Mouse (Mus musculus) kidney, embryonic 14.5 days (tissue): ENCODE data around the gene Gpr152. TPM values are rescaled to one million over a fixed set of nuclear protein-coding genes. Genes with fewer than 3 reads are reported as not detected.
"Not testable (repeated sequence)": the region's sequence is repeated elsewhere in the genome, so short reads cannot be mapped to it uniquely, and the experiment has no call there.

ENCODE experiments used
- ATAC-seq: fragments of 200-750 bp; cut with Nextera tagmentation; 2 replicates; pipeline ENCODE4 v1.8.0; 2017; ENCODE audit warnings: moderate number of reproducible peaks, mild to moderate bottlenecking, moderate TSS enrichment, moderate library complexity; ENCODE audit not compliant: low FRiP score, low TSS enrichment
- H3K27ac ChIP-seq: fragments of 300-500 bp; sonication (generic); 2 replicates; pipeline ENCODE4 v1.5.1; 2014; ENCODE audit warnings: low read depth, mild to moderate bottlenecking, low read length, moderate library complexity, mixed read lengths
- H3K27me3 ChIP-seq: fragments of 300-500 bp; sonication (generic); 2 replicates; pipeline ENCODE4 v1.6.1; 2014; ENCODE audit warnings: mild to moderate bottlenecking, low read length; ENCODE audit not compliant: control insufficient read depth, insufficient read depth
- H3K36me3 ChIP-seq: fragments of 300-500 bp; sonication (generic); 2 replicates; pipeline ENCODE4 v1.6.1; 2014; ENCODE audit warnings: low read length, mixed read lengths; ENCODE audit not compliant: control insufficient read depth, insufficient read depth
- H3K4me1 ChIP-seq: fragments of 300-500 bp; sonication (generic); 2 replicates; pipeline ENCODE4 v1.6.1; 2014; ENCODE audit warnings: low read length, mixed read lengths; ENCODE audit not compliant: control insufficient read depth, insufficient read depth
- H3K4me2 ChIP-seq: fragments of 300-500 bp; sonication (generic); replicated peaks from 2 replicates; pipeline ENCODE4 v1.6.1; 2014; ENCODE audit warnings: low read depth, mild to moderate bottlenecking, low read length
- H3K4me3 ChIP-seq: fragments of 300-500 bp; sonication (generic); 2 replicates; pipeline ENCODE4 v1.5.1; 2014; ENCODE audit warnings: mild to moderate bottlenecking, low read length
- H3K9ac ChIP-seq: fragments of 300-500 bp; sonication (generic); 2 replicates; pipeline ENCODE4 v1.6.1; 2014; ENCODE audit warnings: low read depth, mild to moderate bottlenecking, low read length, moderate library complexity
- H3K9me3 ChIP-seq: fragments of 300-500 bp; sonication (generic); 2 replicates; pipeline ENCODE4 v1.6.1; 2016; ENCODE audit warnings: low read length; ENCODE audit not compliant: control insufficient read depth
- WGBS: fragments of 180-500 bp; shearing (Covaris S2); extraction: QIAGEN DNeasy Blood & Tissue Kit; methylation state at CpG from one replicate; pipeline ENCODE4 v1.1.7; 2014; 5-methylcytosine and 5-hydroxymethylcytosine counted together
- polyA plus RNA-seq: library from polyadenylated mRNA; unstranded; fragments of >200 nt; fragmentation: Nextera tagmentation; extraction: Ambion mirVana; gene quantifications from 2 replicates; pipeline ENCODE4 v1.2.1, GENCODE M21; 2014

The Gpr152 gene
- polyA plus RNA-seq, 1 experiment from 2014 or later: not detected

DNA sequence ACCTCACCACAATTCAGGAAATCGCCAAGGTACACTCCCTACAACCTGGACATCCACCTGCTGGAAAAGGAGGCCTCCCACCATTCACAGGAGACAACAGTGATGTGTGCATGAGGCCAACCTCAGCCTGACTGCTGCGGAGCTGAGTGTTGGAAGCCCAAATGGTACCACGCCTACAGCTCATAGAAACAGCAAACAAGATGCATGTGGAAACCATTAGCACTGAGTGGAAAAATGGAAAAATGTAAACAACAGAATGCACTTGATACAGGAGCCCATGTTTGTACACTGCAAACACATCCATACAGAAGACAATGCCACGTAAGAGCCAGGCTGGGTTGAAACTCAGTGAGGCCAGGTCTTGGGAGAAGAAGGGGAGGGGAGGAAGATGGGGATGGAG is 15.2 kb upstream of the Gpr152 start:
- Histone ChIP-seq H3K27me3 (no peaks in the 10 kb centered on the region), H3K27ac (no peak overlapping the region), H3K36me3 (peaks cover 14% of the 10 kb centered on the region), H3K9me3 (no peaks in the 10 kb centered on the region), H3K9ac (no peak overlapping the region), H3K4me2 (no peak overlapping the region), H3K4me1 (peaks cover 8% of the 10 kb centered on the region; the same call in 1 of the 2 replicates), H3K4me3 (no peak overlapping the region)
- ATAC-seq: no peak
- 69% methylated on average over 4 of the region's 4 CpGs for WGBS

DNA sequence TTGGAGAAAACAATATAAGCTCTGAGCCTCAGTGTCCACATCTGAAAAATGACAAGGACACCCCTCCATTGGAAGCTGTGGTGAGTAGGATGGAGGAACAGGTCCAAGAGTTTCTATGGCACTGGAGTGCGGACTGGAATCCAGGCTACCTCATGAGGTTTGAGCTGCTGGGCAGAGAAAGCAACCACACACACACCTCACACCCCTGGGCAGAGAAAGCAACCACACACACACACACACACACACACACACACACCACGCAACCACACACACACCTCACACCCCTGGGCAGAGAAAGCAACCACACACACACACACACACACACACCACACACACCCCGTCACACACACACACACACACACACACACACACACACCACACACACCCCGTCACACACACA is 14.3 kb upstream of the Gpr152 start:
- H3K4me3 ChIP-seq: peak overlapping the region; percentile 88
- H3K27me3 ChIP-seq, H3K4me1 ChIP-seq, H3K9me3 ChIP-seq, H3K27ac ChIP-seq: not testable (repeated sequence)
- ATAC-seq: peak; percentile 39
- peak overlapping the region; percentile 45 for H3K9ac ChIP-seq
- 18% methylated on average over 4 of the region's 4 CpGs for WGBS
- peak overlapping the region; percentile 42 for H3K4me2 ChIP-seq
- peaks cover 23% of the 10 kb centered on the region for H3K36me3 ChIP-seq

DNA sequence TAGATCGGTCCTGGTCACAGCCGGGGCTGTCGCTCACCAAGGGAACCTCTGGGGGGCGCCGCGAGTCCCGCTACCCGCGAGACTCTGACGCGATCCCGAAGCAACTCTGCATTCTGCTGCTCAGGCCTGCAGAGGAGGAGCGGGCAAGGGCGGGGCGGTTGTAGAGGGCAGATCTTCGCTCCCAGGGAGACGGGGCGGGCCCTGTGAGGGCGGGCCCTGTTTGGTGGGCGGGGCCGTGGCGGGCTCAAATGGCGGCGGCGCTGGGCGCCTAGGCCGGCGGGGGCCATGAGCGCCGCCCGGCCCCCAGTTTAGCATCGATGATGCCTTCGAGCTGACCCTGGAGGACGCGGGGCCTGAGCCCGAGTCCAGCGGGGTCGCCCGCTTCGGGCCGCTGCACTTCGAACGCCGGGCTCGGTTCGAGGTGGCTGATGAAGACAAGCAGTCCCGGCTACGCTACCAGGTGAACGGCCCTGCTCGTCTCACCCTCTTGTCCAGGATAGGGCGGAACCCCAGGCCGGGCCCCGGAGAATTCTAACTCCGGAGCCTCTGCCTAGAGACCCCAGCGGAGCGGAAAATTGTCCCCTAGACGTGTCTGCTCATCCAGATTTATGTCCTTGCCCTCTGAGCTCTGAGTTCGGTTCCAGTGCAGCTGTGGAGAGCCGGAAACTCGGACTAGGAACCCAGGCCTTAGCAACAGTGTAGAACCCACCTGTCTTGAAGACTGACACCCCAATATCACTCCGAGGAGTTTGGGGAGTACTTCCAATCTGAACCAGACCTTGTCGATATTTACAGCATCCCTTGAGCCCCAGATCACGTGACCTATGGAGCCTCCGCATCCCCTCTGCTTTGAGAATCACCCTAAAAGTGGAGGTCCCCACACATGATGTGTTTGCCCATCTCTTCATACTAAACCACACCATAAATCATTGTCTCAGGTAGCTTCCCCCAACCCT is 13.6 kb upstream of the Gpr152 start, which contains the start of gene Aip:
TSS of gene Aip (minus strand) at position 118 of the 956 bp plus-strand sequence.
- WGBS: 2% methylated on average over 63 of the region's 64 CpGs
- Histone ChIP-seq H3K4me3 (peak within 1 kb of the TSS; percentile 88), H3K4me2 (peak within 1 kb of the TSS; percentile 81)

GRCm38 (mm10) chr19:4126759-4127495 is 12.7 kb upstream of the Gpr152 start:
- Histone ChIP-seq H3K27me3 (no peaks in the 10 kb centered on the region), H3K4me2 (peak overlapping the region; percentile 81), H3K9me3 (no peaks in the 10 kb centered on the region), H3K4me1 (peaks cover 8% of the 10 kb centered on the region; the same call in 1 of the 2 replicates), H3K27ac (no peak overlapping the region), H3K9ac (peak overlapping the region; percentile 87; the same call in 1 of the 2 replicates), H3K36me3 (peaks cover 35% of the 10 kb centered on the region), H3K4me3 (peak overlapping the region; percentile 88)
- ATAC-seq: no peak
- 61% methylated on average over 7 of the region's 7 CpGs for WGBS

More for the DNA sequence above, 13.6 kb upstream of the Gpr152 start, which contains the start of gene Aip:
- peaks cover 8% of the 10 kb centered on the region; the same call in 1 of the 2 replicates for H3K4me1 ChIP-seq
- H3K9me3 ChIP-seq: no peaks in the 10 kb centered on the region
- H3K9ac ChIP-seq: peak within 1 kb of the TSS; percentile 87
- H3K27ac ChIP-seq: peak within 1 kb of the TSS; percentile 47; the same call in 1 of the 2 replicates
- peak; percentile 96 for ATAC-seq
- peaks cover 26% of the 10 kb centered on the region for H3K36me3 ChIP-seq
- no peaks in the 10 kb centered on the region for H3K27me3 ChIP-seq

GRCm38 (mm10) chr19:4129462-4129861 is 10.1 kb upstream of the Gpr152 start:
- Histone ChIP-seq H3K36me3 (peaks cover 46% of the 10 kb centered on the region), H3K9ac (no peak overlapping the region), H3K9me3 (no peaks in the 10 kb centered on the region), H3K27me3 (no peaks in the 10 kb centered on the region), H3K4me2 (no peak overlapping the region), H3K4me1 (peaks cover 8% of the 10 kb centered on the region; the same call in 1 of the 2 replicates), H3K4me3 (no peak overlapping the region), H3K27ac (no peak overlapping the region)
- no peak for ATAC-seq
- WGBS: 90% methylated on average over 7 of the region's 7 CpGs

GRCm38 (mm10) chr19:4130106-4130505 is 9.5 kb upstream of the Gpr152 start:
- H3K36me3 ChIP-seq: peaks cover 46% of the 10 kb centered on the region
- 76% methylated on average over 4 of the region's 4 CpGs for WGBS
- no peak for ATAC-seq
- no peak overlapping the region for H3K9ac ChIP-seq
- H3K9me3 ChIP-seq: no peaks in the 10 kb centered on the region
- H3K27me3 ChIP-seq: no peaks in the 10 kb centered on the region
- H3K27ac ChIP-seq: no peak overlapping the region
- H3K4me1 ChIP-seq: peaks cover 8% of the 10 kb centered on the region; the same call in 1 of the 2 replicates
- H3K4me2 ChIP-seq: no peak overlapping the region
- H3K4me3 ChIP-seq: no peak overlapping the region

DNA sequence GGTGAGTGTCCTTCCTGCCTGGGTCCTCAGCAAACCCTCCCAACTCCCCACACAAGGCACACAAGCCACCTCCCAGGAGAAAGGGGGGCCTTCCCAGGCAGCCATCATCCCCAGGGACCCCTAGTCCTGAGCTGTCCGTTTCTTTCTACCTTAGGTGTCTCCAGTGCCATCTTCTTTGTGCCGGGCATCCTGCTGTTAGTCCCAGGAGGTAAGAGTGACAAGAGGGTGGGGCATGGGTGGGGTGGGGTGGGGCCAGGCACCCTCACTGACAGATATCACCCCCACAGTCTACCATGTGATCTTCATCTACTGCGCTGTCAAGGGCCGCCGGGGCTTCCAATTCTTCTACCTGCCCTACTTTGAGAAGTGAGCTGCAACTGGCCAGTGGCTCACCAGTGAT is 8.5 kb upstream of the Gpr152 start:
- no peaks in the 10 kb centered on the region for H3K9me3 ChIP-seq
- peaks cover 8% of the 10 kb centered on the region; the same call in 1 of the 2 replicates for H3K4me1 ChIP-seq
- no peaks in the 10 kb centered on the region for H3K27me3 ChIP-seq
- peaks cover 46% of the 10 kb centered on the region for H3K36me3 ChIP-seq
- H3K4me2 ChIP-seq: no peak overlapping the region
- H3K9ac ChIP-seq: no peak overlapping the region
- 98% methylated on average over 5 of the region's 5 CpGs for WGBS
- ATAC-seq: no peak
- H3K4me3 ChIP-seq: no peak overlapping the region
- no peak overlapping the region for H3K27ac ChIP-seq

GRCm38 (mm10) chr19:4131768-4132167 is 7.8 kb upstream of the Gpr152 start:
- no peaks in the 10 kb centered on the region for H3K9me3 ChIP-seq
- no peak for ATAC-seq
- WGBS: 80% methylated on average over 2 of the region's 2 CpGs
- H3K27me3 ChIP-seq: no peaks in the 10 kb centered on the region
- no peak overlapping the region for H3K4me3 ChIP-seq
- peaks cover 46% of the 10 kb centered on the region for H3K36me3 ChIP-seq
- H3K4me1 ChIP-seq: peaks cover 3% of the 10 kb centered on the region; the same call in 1 of the 2 replicates
- H3K9ac ChIP-seq: no peak overlapping the region
- no peak overlapping the region for H3K27ac ChIP-seq
- no peak overlapping the region for H3K4me2 ChIP-seq
